Comparison of ENCODE assay signal across 8 mouse cellular contexts in genomic region chr3:156982102-156982501, GRCm38 (mm10).
DNase-seq lines count a peak whose midpoint lies in the region; ATAC-seq lines count a peak whose summit lies in the region.

No protein-coding gene starts in this region.

- H3K4me3 ChIP-seq in kidney, embryonic 15.5 days (replicated peaks) = no peak overlapping the region
- no peak overlapping the region for H3K4me3 ChIP-seq in forebrain, embryonic 13.5 days
- no peak overlapping the region for H3K4me3 ChIP-seq in intestine, embryonic 15.5 days (replicated peaks)

- no peak for ATAC-seq in kidney, embryonic 15.5 days (replicated peaks; ENCODE audit: low FRiP score)
- peak; percentile 86 for ATAC-seq in forebrain, embryonic 13.5 days
- ATAC-seq in intestine, embryonic 15.5 days = no peak

- no peak overlapping the region for H3K27ac ChIP-seq in kidney, embryonic 15.5 days
- H3K27ac ChIP-seq in forebrain, embryonic 13.5 days = no peak overlapping the region
- H3K27ac ChIP-seq in intestine, embryonic 15.5 days = no peak overlapping the region

- DNase-seq in cerebellum, adult 8-10 months = peak; percentile 30
- DNase-seq in cerebellum, adult 9-11 months = no peak
- DNase-seq in kidney, postnatal 14 days = peak; percentile 51
- peak; percentile 1 for DNase-seq in lung, postnatal 25 days (ENCODE audit: low spot score)
- no peak for DNase-seq in urinary bladder, adult 18-20 months (ENCODE audit: low spot score in 2 of 2)

- 0 out of 2 replicates have a peak, but pooled peaks cover 2% of the 10 kb centered on the region for H3K4me1 ChIP-seq in kidney, embryonic 15.5 days
- H3K4me1 ChIP-seq in forebrain, embryonic 13.5 days = peaks cover 14% of the 10 kb centered on the region
- no peaks in the 10 kb centered on the region for H3K4me1 ChIP-seq in intestine, embryonic 15.5 days (replicated peaks)

- 53% methylated on average over 4 of the region's 4 CpGs for WGBS in kidney, embryonic 15.5 days
- WGBS in forebrain, embryonic 13.5 days = 14% methylated on average over 4 of the region's 4 CpGs
- whole genome bisulfite sequencing in intestine, embryonic 15.5 days = 42% methylated on average over 4 of the region's 4 CpGs

- no peaks in the 10 kb centered on the region for H3K36me3 ChIP-seq in kidney, embryonic 15.5 days
- no peaks in the 10 kb centered on the region for H3K36me3 ChIP-seq in forebrain, embryonic 13.5 days (ENCODE audit: poor library complexity, severe bottlenecking)
- no peaks in the 10 kb centered on the region for H3K36me3 ChIP-seq in intestine, embryonic 15.5 days

- H3K27me3 ChIP-seq in kidney, embryonic 15.5 days = no peaks in the 10 kb centered on the region
- no peaks in the 10 kb centered on the region for H3K27me3 ChIP-seq in forebrain, embryonic 13.5 days
- H3K27me3 ChIP-seq in intestine, embryonic 15.5 days (replicated peaks) = no peaks in the 10 kb centered on the region

- no peaks in the 10 kb centered on the region for H3K9me3 ChIP-seq in kidney, embryonic 15.5 days (replicated peaks)
- H3K9me3 ChIP-seq in forebrain, embryonic 13.5 days (replicated peaks) = no peaks in the 10 kb centered on the region
- H3K9me3 ChIP-seq in intestine, embryonic 15.5 days = no peaks in the 10 kb centered on the region

- no peak overlapping the region for H3K4me2 ChIP-seq in kidney, embryonic 15.5 days
- H3K4me2 ChIP-seq in forebrain, embryonic 13.5 days = no peak overlapping the region
- H3K4me2 ChIP-seq in intestine, embryonic 15.5 days (replicated peaks) = no peak overlapping the region

- H3K9ac ChIP-seq in kidney, embryonic 15.5 days = no peak overlapping the region
- H3K9ac ChIP-seq in forebrain, embryonic 13.5 days = no peak overlapping the region
- no peak overlapping the region for H3K9ac ChIP-seq in intestine, embryonic 15.5 days

Comparison
In these comparisons a context has a peak if more than half of its experiments do, and no peak if none do; other contexts are left out.
1. DNase-seq: peak in cerebellum, adult 8-10 months (single experiment), kidney, postnatal 14 days (single experiment) and lung, postnatal 25 days (single experiment); none in cerebellum, adult 9-11 months (single experiment) and urinary bladder, adult 18-20 months (0 of 2).